Mouse (Mus musculus) intestine, embryonic 16.5 days (tissue): ENCODE measurements around the gene Papolg. TPM values are rescaled to one million over a fixed set of nuclear protein-coding genes. Genes with fewer than 3 reads are reported as not detected.

ENCODE experiments used
- ATAC-seq: fragments of 200-750 bp; cut with Nextera tagmentation; 2 replicates; pipeline ENCODE4 v1.8.0; 2017; ENCODE audit warnings: moderate TSS enrichment, moderate library complexity
- H3K27ac ChIP-seq: fragments of 300-500 bp; sonication (generic); 2 replicates; pipeline ENCODE4 v1.5.1; 2014; ENCODE audit warnings: mild to moderate bottlenecking, low read length
- H3K27me3 ChIP-seq: fragments of 300-500 bp; sonication (generic); replicated peaks from 2 replicates; pipeline ENCODE4 v1.6.1; 2014; ENCODE audit warnings: low read length, control low read depth, mixed read lengths; ENCODE audit not compliant: control insufficient read depth, insufficient read depth
- H3K36me3 ChIP-seq: fragments of 300-500 bp; sonication (generic); 2 replicates; pipeline ENCODE4 v1.6.1; 2014; ENCODE audit warnings: low read length, control low read depth; ENCODE audit not compliant: control insufficient read depth, insufficient read depth
- H3K4me1 ChIP-seq: fragments of 300-500 bp; sonication (generic); 2 replicates; pipeline ENCODE4 v1.6.1; 2014; ENCODE audit warnings: low read length, control low read depth, mixed read lengths; ENCODE audit not compliant: control insufficient read depth, insufficient read depth
- H3K4me2 ChIP-seq: fragments of 300-500 bp; sonication (generic); 2 replicates; pipeline ENCODE4 v1.6.1; 2014; ENCODE audit warnings: low read depth, low read length, control low read depth
- H3K4me3 ChIP-seq: fragments of 300-500 bp; sonication (generic); 2 replicates; pipeline ENCODE4 v1.5.1; 2014; ENCODE audit warnings: mild to moderate bottlenecking, low read length
- H3K9ac ChIP-seq: fragments of 300-500 bp; sonication (generic); 2 replicates; pipeline ENCODE4 v1.6.1; 2014; ENCODE audit warnings: low read depth, low read length
- H3K9me3 ChIP-seq: fragments of 300-500 bp; sonication (generic); 2 replicates; pipeline ENCODE4 v1.6.1; 2016; ENCODE audit warnings: low read length, control low read depth; ENCODE audit not compliant: control insufficient read depth
- WGBS: fragments of 180-500 bp; shearing (Covaris S2); extraction: QIAGEN DNeasy Blood & Tissue Kit; methylation state at CpG from one replicate; pipeline ENCODE4 v1.1.7; 2014; 5-methylcytosine and 5-hydroxymethylcytosine counted together
- polyA plus RNA-seq: library from polyadenylated mRNA; unstranded; fragments of >200 nt; fragmentation: Nextera tagmentation; extraction: Ambion mirVana; gene quantifications from 2 replicates; pipeline ENCODE4 v1.2.1, GENCODE M21; 2015

Papolg gene
- polyA plus RNA-seq, 1 experiment from 2014 or later = 8.5 TPM

GRCm38 (mm10) chr11:23856054-23856722, 38.9 kb downstream of the Papolg start:
- no peak overlapping the region for H3K4me3 ChIP-seq
- H3K4me1 ChIP-seq = no peaks in the 10 kb centered on the region
- H3K27ac ChIP-seq = no peak overlapping the region
- ATAC-seq = peak; percentile 88
- H3K36me3 ChIP-seq = peaks cover 5% of the 10 kb centered on the region; the same call in 1 of the 2 replicates
- WGBS = 72% methylated on average over 7 of the region's 7 CpGs
- no peaks in the 10 kb centered on the region for H3K9me3 ChIP-seq
- H3K27me3 ChIP-seq = no peaks in the 10 kb centered on the region
- H3K9ac ChIP-seq = no peak overlapping the region
- H3K4me2 ChIP-seq = no peak overlapping the region

- no peak overlapping the region for H3K4me3 ChIP-seq
- peaks cover 5% of the 10 kb centered on the region; the same call in 1 of the 2 replicates for H3K36me3 ChIP-seq
- WGBS = 4% methylated on average over 3 of the region's 3 CpGs
- H3K27me3 ChIP-seq = no peaks in the 10 kb centered on the region
- H3K9ac ChIP-seq = no peak overlapping the region
- H3K4me2 ChIP-seq = no peak overlapping the region
- no peaks in the 10 kb centered on the region for H3K9me3 ChIP-seq
- no peak overlapping the region for H3K27ac ChIP-seq
- peak; percentile 71 for ATAC-seq
- no peaks in the 10 kb centered on the region for H3K4me1 ChIP-seq
These were observed 39.8 kb downstream of the Papolg start for GRCm38 (mm10) chr11:23855182-23855802.

- Histone ChIP-seq H3K36me3 (peaks cover 3% of the 10 kb centered on the region; the same call in 1 of the 2 replicates), H3K4me1 (no peaks in the 10 kb centered on the region), H3K9me3 (no peaks in the 10 kb centered on the region), H3K4me3 (no peak overlapping the region), H3K27ac (no peak overlapping the region), H3K9ac (no peak overlapping the region), H3K4me2 (no peak overlapping the region), H3K27me3 (no peaks in the 10 kb centered on the region)
- WGBS = 64% methylated on average over 5 of the region's 5 CpGs
- ATAC-seq = no peak
These were observed 41.7 kb downstream of the Papolg start for GRCm38 (mm10) chr11:23853306-23853705.

- Histone ChIP-seq H3K36me3 (no peaks in the 10 kb centered on the region), H3K9me3 (no peaks in the 10 kb centered on the region), H3K4me3 (no peak overlapping the region), H3K27ac (no peak overlapping the region), H3K9ac (no peak overlapping the region), H3K27me3 (no peaks in the 10 kb centered on the region), H3K4me2 (no peak overlapping the region), H3K4me1 (no peaks in the 10 kb centered on the region)
- ATAC-seq = no peak
- 69% methylated on average over 22 of the region's 22 CpGs for WGBS
These were observed 48.8 kb downstream of the Papolg start for GRCm38 (mm10) chr11:23846016-23846815.

GRCm38 (mm10) chr11:23823244-23823643, 71.8 kb downstream of the Papolg start:
- no peak overlapping the region for H3K4me3 ChIP-seq
- no peak overlapping the region for H3K4me2 ChIP-seq
- H3K9me3 ChIP-seq = no peaks in the 10 kb centered on the region
- no peaks in the 10 kb centered on the region for H3K27me3 ChIP-seq
- H3K36me3 ChIP-seq = no peaks in the 10 kb centered on the region
- no peak overlapping the region for H3K9ac ChIP-seq
- H3K4me1 ChIP-seq = no peaks in the 10 kb centered on the region
- no peak for ATAC-seq
- 70% methylated on average over 3 of the region's 3 CpGs for WGBS
- H3K27ac ChIP-seq = no peak overlapping the region

GRCm38 (mm10) chr11:23821652-23822051, 73.4 kb downstream of the Papolg start:
- 88% methylated on average over 2 of the region's 2 CpGs for WGBS
- no peaks in the 10 kb centered on the region for H3K27me3 ChIP-seq
- no peak overlapping the region for H3K9ac ChIP-seq
- no peaks in the 10 kb centered on the region for H3K9me3 ChIP-seq
- ATAC-seq = no peak
- H3K36me3 ChIP-seq = no peaks in the 10 kb centered on the region
- no peak overlapping the region for H3K27ac ChIP-seq
- H3K4me2 ChIP-seq = no peak overlapping the region
- no peak overlapping the region for H3K4me3 ChIP-seq
- H3K4me1 ChIP-seq = no peaks in the 10 kb centered on the region

GRCm38 (mm10) chr11:23820977-23821376, 74.1 kb downstream of the Papolg start:
- no peak overlapping the region for H3K4me2 ChIP-seq

GRCm38 (mm10) chr11:23818745-23819144, 76.3 kb downstream of the Papolg start:
- Histone ChIP-seq H3K27me3 (no peaks in the 10 kb centered on the region), H3K27ac (no peak overlapping the region), H3K4me1 (no peaks in the 10 kb centered on the region), H3K36me3 (no peaks in the 10 kb centered on the region), H3K4me3 (no peak overlapping the region), H3K9ac (no peak overlapping the region), H3K9me3 (no peaks in the 10 kb centered on the region), H3K4me2 (no peak overlapping the region)
- WGBS = 82% methylated on average over 1 of the region's 1 CpGs
- ATAC-seq = no peak

More at GRCm38 (mm10) chr11:23820977-23821376, 74.1 kb downstream of the Papolg start:
- no peaks in the 10 kb centered on the region for H3K4me1 ChIP-seq
- H3K9ac ChIP-seq = no peak overlapping the region
- H3K27ac ChIP-seq = no peak overlapping the region
- no peak overlapping the region for H3K4me3 ChIP-seq
- H3K9me3 ChIP-seq = no peaks in the 10 kb centered on the region
- ATAC-seq = no peak
- no peaks in the 10 kb centered on the region for H3K27me3 ChIP-seq
- 79% methylated on average over 2 of the region's 2 CpGs for WGBS
- no peaks in the 10 kb centered on the region for H3K36me3 ChIP-seq
